In genomic region chr12:4194643-4195042, GRCm38 (mm10) we compare ENCODE assay signal across 14 mouse cellular contexts. TPM values are rescaled to one million over a fixed set of nuclear protein-coding genes. Genes with fewer than 3 reads are reported as not detected.
DNase-seq lines count a peak whose midpoint lies in the region; ATAC-seq lines count a peak whose summit lies in the region.
"Had no signal": no experiment of that assay in that cellular context is flagged by ENCODE, and none has a peak within 500 bp of the region (broad histone marks: within the 10 kb centered on the region; RNA-seq: fewer than 3 reads in every experiment).

No protein-coding gene starts in this region.

- ATAC-seq in granulocyte monocyte progenitor cell, adult 5-6 weeks (replicated peaks; ENCODE audit: poor library complexity, severe bottlenecking) = peak; percentile 76
- ATAC-seq: intestine, postnatal 0 days; Patski had no signal

- DNase-seq in layer of hippocampus, adult 11-12 months (ENCODE audit: low spot score) = peak; percentile 45
- DNase-seq in layer of hippocampus, adult 9-10 months (ENCODE audit: low spot score) = no peak
- DNase-seq in lung, postnatal 36 days = peak; percentile 17
- DNase-seq in lung, postnatal 10 days = no peak
- DNase-seq in telencephalon, adult 2 months (ENCODE audit: low read depth, low spot score) = peak; percentile 46
- no peak for DNase-seq in Muller cell, postnatal 12 days (ENCODE audit: inconsistent ontology term)
- DNase-seq: adrenal gland, postnatal 36 days; cerebellum, adult 9-10 months; embryo, embryonic 11 days; heart, postnatal 36 days; thymus, postnatal 14 days had no signal

RNA-seq across cellular contexts. Expression of gene Ptrhd1, which starts 39.2 kb away (rescaled TPM):
- total RNA-seq in granulocyte monocyte progenitor cell, adult 5-6 weeks (2014; fragmentation: Nextera tagmentation) = 7.1 and 7.3 TPM in 2 replicates
- 5.1 and 5.4 TPM in 2 replicates for total RNA-seq in granulocyte monocyte progenitor cell, adult 5-6 weeks (2017)

RNA-seq across cellular contexts. Expression of gene Cenpo, which starts 39.5 kb away (rescaled TPM):
- total RNA-seq in granulocyte monocyte progenitor cell, adult 5-6 weeks (2014; fragmentation: Nextera tagmentation) = 19.7 and 25.9 TPM in 2 replicates
- 41.1 and 51.9 TPM in 2 replicates for total RNA-seq in granulocyte monocyte progenitor cell, adult 5-6 weeks (2017)

Comparison
In these comparisons a context has a peak if more than half of its experiments do, and no peak if none do; other contexts are left out.
1. DNase-seq: peak in layer of hippocampus, adult 11-12 months (single experiment), lung, postnatal 36 days (single experiment) and telencephalon, adult 2 months (single experiment); none in layer of hippocampus, adult 9-10 months (single experiment), lung, postnatal 10 days (single experiment) and Muller cell, postnatal 12 days (single experiment).